Mouse (Mus musculus) gastrocnemius, adult 18-20 months (tissue): ENCODE data around the gene Nrxn3. TPM values are rescaled to one million over a fixed set of nuclear protein-coding genes. Genes with fewer than 3 reads are reported as not detected.
A peak's percentile ranks its signal among the peaks of the same experiment; 100 is the strongest.

ENCODE experiments used
- DNase-seq: peaks from one replicate; pipeline ENCODE4 v3.0.0; 2021; ENCODE audit warnings: low spot score
- total RNA-seq, 2 experiments: library from RNA; stranded (reverse); gene quantifications; 2 replicates each; pipeline ENCODE4 v1.2.3; 2021

Gene Nrxn3
- total RNA-seq, 2 experiments from 2014 or later = 0.05 TPM

- DNase-seq = peak; percentile 5
Observed at GRCm38 (mm10) chr12:89312586-89312985, 589.9 kb downstream of the Nrxn3 start.

DNA sequence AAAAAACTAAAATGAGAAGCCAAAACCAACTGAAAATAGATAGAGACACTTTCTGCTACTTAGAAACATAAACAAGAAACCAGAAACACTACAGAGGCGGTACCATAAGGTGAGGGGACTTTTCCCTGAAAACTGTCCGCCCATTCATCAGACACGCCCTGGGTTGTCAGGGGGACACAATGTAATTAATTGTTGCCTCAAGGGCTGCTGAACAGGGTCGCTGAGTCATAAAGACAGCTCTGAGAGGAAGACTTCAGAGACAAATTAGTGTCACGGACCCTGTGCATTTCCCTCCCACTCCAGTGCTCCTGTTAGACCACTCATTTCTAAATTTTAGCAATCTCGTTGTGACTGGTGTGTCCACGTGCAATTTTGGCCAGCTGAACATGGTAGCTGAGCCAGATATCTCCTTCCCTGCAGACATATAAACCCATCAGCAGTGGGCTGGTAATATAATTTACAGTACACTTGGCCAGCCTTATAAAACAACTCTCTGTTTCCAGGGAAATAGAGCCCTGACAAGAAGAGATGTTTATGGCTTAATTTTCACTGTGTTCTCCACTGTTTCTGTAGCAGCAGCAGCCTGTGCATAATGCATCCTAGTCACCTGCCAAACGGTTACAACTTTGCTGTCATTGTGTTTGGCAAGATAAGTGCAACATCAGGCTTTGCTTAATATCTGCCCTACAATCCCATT, 603.3 kb downstream of the Nrxn3 start:
- DNase-seq = no peak

DNA sequence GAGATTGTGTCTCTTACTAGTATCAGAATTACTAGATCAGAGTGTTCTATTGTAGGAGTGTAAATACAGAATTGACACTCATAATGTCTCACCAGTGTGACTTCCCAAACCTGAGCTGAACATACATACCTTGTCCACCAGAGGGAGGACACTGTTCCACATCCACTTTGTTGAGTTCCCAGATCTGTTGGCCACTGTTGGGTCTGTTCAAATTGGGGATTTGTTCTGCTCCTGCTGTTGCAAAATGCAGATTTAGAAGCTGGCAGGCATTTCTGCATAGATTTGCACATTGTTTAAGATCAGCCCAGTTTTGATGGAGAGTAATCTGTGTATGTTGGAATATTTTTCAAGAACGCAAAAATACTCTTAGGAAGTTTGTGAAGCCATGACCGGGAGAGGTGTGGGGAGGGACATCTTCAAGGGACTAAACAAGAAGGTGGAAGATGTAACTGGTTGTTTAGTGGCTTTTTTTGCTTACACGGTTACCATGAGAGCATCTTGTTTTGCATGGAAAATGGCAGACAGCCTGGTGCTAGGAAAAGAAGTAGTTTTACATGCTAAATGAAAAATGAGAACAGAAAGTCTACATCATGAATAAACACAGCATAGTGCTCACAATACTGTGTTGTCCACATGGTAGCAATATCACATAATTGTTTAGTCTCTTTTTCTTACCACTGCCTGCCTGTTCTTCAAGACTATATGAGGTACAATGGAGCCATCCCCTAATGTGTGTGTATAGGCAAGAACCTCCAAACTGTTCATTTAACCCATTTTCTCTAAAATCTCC, 609.0 kb downstream of the Nrxn3 start:
- DNase-seq = no peak

- DNase-seq = no peak
Observed at GRCm38 (mm10) chr12:89333486-89333885, 610.8 kb downstream of the Nrxn3 start.

DNA sequence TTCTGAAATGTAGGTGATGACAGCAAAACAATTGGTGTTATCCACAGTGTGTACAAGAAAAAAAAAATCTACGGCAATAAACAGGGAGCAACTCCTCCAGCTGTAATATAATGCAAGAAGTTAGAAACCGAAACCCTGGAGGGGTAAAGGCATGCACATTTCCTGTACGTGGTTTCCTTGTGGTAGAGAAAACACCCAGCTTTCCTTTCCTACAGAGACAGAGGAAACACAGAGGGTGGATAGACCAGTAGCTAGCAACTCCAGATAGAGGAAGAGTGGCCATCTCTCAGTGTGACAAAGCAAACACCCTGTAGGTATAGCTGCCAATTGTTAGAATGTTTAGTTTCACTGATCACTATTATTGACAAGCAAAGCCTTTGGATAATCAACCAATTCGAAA, 642.2 kb downstream of the Nrxn3 start:
- DNase-seq = no peak

- no peak for DNase-seq
Observed at GRCm38 (mm10) chr12:89369939-89370338, 647.3 kb downstream of the Nrxn3 start.

- no peak for DNase-seq
Observed at GRCm38 (mm10) chr12:89376600-89376999, 653.9 kb downstream of the Nrxn3 start.

DNA sequence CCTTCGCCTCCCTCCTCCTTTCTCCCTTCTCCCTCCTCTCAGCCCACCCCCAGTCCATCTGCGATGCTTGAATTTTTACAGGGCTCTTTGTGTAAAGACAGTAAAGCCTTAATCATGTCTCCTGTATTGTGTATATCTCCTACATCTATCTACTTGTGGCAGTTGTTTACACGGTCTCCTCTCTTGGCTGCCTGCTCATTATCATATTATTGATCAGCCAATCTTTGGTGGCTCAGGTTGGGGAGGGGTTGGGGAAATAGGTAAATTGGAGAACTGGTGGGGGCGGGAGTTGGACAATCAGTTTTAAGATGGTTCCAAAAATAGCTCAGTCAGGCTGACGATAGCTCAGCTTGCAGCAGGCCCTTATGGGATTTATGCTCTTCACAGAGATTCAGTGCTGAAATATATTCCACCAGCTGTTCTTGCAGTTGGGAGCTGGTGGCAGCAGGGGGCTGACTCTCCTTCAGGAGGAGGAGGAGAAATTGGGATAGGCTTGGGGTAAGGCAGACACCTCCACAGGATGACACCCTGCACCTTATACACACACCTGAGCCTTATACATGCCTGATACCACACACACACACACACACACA, 654.5 kb downstream of the Nrxn3 start:
- no peak for DNase-seq

- DNase-seq = no peak
Observed at GRCm38 (mm10) chr12:89377687-89378086, 655.0 kb downstream of the Nrxn3 start.

- no peak for DNase-seq
Observed at GRCm38 (mm10) chr12:89383254-89383653, 660.6 kb downstream of the Nrxn3 start.

- DNase-seq = no peak
Observed at GRCm38 (mm10) chr12:89395121-89395792, 672.6 kb downstream of the Nrxn3 start.

GRCm38 (mm10) chr12:89436519-89436918, 713.8 kb downstream of the Nrxn3 start:
- no peak for DNase-seq

- DNase-seq = no peak
Observed at GRCm38 (mm10) chr12:89442323-89443038, 719.8 kb downstream of the Nrxn3 start.

- DNase-seq = no peak
Observed at GRCm38 (mm10) chr12:89450667-89451298, 728.1 kb downstream of the Nrxn3 start.

DNA sequence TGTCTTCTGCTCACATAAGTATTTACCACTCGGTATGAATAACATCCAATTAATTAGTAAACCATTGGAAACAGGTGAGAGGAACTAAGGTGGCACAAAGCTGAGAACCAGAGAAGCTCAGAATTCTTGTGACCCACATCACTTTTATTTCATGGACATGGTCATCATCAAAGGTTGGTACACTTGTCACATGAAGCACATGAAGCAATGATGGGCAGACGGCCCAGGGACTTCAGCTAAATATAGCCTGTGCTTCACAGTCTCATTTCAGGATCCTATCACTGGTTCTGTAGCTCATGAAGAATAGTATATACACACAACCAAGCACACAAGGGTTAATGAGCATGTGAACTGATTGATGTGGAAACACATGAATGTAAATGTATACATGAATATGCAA, 747.5 kb downstream of the Nrxn3 start:
- peak; percentile 8 for DNase-seq

GRCm38 (mm10) chr12:89471289-89471688, 748.6 kb downstream of the Nrxn3 start:
- DNase-seq = no peak

DNA sequence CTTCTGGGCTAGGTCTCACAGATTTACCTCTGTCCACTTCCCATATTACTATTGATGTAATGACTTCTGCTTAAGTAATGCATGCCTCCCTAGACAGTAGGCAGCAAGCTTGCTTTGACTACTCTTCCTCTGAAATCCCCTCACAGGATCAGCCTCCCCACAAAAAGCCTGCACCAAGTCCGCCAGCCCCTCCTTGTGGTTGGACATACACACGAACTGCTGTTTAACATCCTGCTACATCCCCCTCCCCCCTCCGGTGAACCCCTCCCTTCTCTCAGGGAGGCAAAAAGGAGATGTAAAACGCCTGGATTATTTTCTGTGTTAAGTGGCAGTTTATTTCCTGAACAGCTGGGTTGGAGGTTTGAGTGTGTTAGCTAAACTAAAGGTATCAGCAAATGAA, 749.2 kb downstream of the Nrxn3 start:
- DNase-seq = no peak

- DNase-seq = peak; percentile 13
Observed at GRCm38 (mm10) chr12:89479096-89479495, 756.4 kb downstream of the Nrxn3 start.

GRCm38 (mm10) chr12:89482223-89482622, 759.5 kb downstream of the Nrxn3 start:
- DNase-seq = no peak

DNA sequence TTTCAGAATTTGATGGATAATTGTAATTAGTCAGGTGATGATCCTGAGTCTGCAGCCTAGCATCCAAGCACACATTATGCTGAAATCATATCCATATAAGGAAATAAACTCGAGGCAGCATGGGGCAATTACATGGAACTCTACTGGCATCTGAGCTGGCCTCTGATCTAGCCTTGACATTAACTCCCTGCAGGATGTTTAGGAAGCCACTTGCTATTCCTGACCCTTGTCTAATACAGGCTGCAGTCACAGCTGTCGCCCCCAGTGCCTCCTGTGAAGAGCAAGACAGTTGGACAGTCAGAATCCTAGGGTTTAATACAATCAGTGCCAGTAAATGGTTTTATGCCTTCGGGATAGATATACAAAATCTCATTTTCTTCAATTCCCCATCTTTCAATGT, 781.4 kb downstream of the Nrxn3 start:
- no peak for DNase-seq
